Mouse (Mus musculus) kidney, embryonic 16.5 days (tissue): Measurements from ENCODE around the gene Nanog. TPM values are rescaled to one million over a fixed set of nuclear protein-coding genes. Genes with fewer than 3 reads are reported as not detected.
"Not testable (repeated sequence)": the region's sequence is repeated elsewhere in the genome, so short reads cannot be mapped to it uniquely, and the experiment has no call there.

Experiments
- ATAC-seq: fragments of 200-750 bp; cut with Nextera tagmentation; 2 replicates; pipeline ENCODE4 v1.8.0; 2017; ENCODE audit warnings: moderate TSS enrichment; ENCODE audit not compliant: low FRiP score, low TSS enrichment
- H3K27ac ChIP-seq: fragments of 300-500 bp; sonication (generic); 2 replicates; pipeline ENCODE4 v1.5.1; 2014; ENCODE audit warnings: low read length
- H3K27me3 ChIP-seq: fragments of 300-500 bp; sonication (generic); 2 replicates; pipeline ENCODE4 v1.6.1; 2014; ENCODE audit warnings: low read length, control low read depth, mixed read lengths; ENCODE audit not compliant: insufficient read depth
- H3K36me3 ChIP-seq: fragments of 300-500 bp; sonication (generic); 2 replicates; pipeline ENCODE4 v1.6.1; 2014; ENCODE audit warnings: low read length, control low read depth, mixed read lengths; ENCODE audit not compliant: insufficient read depth
- H3K4me1 ChIP-seq: fragments of 300-500 bp; sonication (generic); 2 replicates; pipeline ENCODE4 v1.6.1; 2014; ENCODE audit warnings: low read length, control low read depth, mixed read lengths; ENCODE audit not compliant: insufficient read depth
- H3K4me2 ChIP-seq: fragments of 300-500 bp; sonication (generic); replicated peaks from 2 replicates; pipeline ENCODE4 v1.6.1; 2014; ENCODE audit warnings: low read depth, low read length
- H3K4me3 ChIP-seq: fragments of 300-500 bp; sonication (generic); 2 replicates; pipeline ENCODE4 v1.5.1; 2014; ENCODE audit warnings: mild to moderate bottlenecking, low read length
- H3K9ac ChIP-seq: fragments of 300-500 bp; sonication (generic); replicated peaks from 2 replicates; pipeline ENCODE4 v1.6.1; 2014; ENCODE audit warnings: low read length
- H3K9me3 ChIP-seq: fragments of 300-500 bp; sonication (generic); 2 replicates; pipeline ENCODE4 v1.6.1; 2016; ENCODE audit warnings: low read length, control low read depth
- WGBS: fragments of 180-500 bp; shearing (Covaris S2); extraction: QIAGEN DNeasy Blood & Tissue Kit; methylation state at CpG from one replicate; pipeline ENCODE4 v1.1.7; 2014; 5-methylcytosine and 5-hydroxymethylcytosine counted together
- polyA plus RNA-seq: library from polyadenylated mRNA; unstranded; fragments of >200 nt; fragmentation: Nextera tagmentation; extraction: Ambion mirVana; gene quantifications from 2 replicates; pipeline ENCODE4 v1.2.1, GENCODE M21; 2015

The Nanog gene
- polyA plus RNA-seq, 1 experiment from 2014 or later: 0.12 TPM

DNA sequence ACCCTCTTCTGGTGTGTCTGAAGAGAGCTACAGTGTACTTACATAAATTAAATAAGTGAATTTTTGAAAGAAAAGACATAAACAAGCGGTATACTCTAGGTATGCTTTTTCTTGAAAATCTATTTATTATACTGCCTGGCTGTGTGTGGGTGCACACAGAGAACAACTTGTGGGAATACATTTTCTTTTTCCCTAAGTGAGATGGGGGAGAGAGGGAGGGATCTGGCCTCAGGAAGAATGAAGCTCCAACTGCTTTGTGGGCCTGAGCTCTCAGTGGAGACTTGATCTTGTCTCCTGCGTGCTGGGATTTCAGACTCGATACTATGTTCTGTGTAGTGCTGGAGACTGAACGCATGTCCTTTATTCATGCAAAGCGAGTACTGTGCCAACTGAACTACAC is 5.5 kb upstream of the Nanog start:
- ATAC-seq: no peak
- H3K9ac ChIP-seq: no peak overlapping the region
- no peaks in the 10 kb centered on the region for H3K36me3 ChIP-seq
- H3K4me2 ChIP-seq: no peak overlapping the region; the same call in 1 of the 2 replicates
- H3K27ac ChIP-seq: no peak overlapping the region
- H3K4me1 ChIP-seq: peaks cover 8% of the 10 kb centered on the region
- H3K9me3 ChIP-seq: no peaks in the 10 kb centered on the region
- no peak overlapping the region for H3K4me3 ChIP-seq
- peaks cover 3% of the 10 kb centered on the region; the same call in 1 of the 2 replicates for H3K27me3 ChIP-seq
- 76% methylated on average over 5 of the region's 5 CpGs for WGBS

DNA sequence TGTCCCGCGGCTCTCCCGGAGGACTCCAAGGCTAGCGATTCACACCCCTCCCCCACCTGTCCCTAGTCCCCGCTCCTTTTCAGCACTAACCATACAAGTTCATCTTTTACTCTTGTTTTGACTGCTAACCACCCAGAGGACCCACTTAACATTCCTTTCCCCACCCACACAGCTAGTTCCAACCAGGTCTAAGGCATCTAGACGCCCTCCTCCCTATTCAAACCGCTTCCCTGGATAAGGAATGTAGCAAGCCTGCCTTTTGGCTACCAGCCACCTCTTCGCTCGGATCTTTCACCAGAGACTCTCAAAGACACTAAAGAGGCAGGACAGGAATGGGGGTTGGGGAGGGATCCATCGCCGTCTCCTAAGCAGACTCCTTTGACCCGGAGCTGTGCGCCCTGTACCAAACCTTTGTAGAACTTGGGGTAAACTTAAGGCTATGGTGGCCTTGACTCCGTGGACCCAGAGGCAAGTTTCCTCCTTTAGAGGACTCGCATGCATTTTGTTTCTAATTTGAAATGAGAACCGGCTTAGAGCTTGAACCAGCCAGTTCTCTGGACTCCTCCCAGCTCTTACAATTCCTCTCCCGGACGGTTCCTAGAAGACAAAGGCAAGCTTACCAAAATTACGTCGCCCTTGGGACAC is 4.7 kb upstream of the Nanog start:
- peak overlapping the region; percentile 50 for H3K9ac ChIP-seq

DNA sequence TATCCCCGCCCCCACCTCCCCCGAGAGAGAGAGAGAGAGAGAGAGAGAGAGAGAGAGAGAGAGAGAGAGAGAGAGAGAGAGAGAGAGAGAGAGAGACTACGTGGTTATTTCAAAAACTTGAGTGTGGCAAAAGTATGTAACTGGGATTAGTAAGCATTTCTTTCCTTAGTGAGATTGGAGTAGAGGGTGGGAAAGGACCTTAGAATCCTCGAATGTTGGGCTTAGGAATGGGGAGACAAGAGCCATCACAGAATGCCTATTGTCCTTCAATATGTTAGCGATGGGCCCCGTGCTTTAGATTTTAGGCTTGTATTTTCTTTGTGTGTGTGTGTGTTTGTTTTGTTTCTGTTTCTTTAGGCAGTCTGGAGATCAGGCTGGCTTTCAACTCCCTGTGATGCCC is 4.0 kb upstream of the Nanog start:
- no peak overlapping the region for H3K27ac ChIP-seq
- H3K27me3 ChIP-seq: peaks cover 12% of the 10 kb centered on the region
- WGBS: 26% methylated on average over 6 of the region's 6 CpGs
- no peak overlapping the region for H3K9ac ChIP-seq
- H3K4me3 ChIP-seq: no peak overlapping the region
- no peaks in the 10 kb centered on the region for H3K36me3 ChIP-seq
- H3K4me2 ChIP-seq: peak overlapping the region; percentile 59
- peaks cover 8% of the 10 kb centered on the region for H3K4me1 ChIP-seq
- no peaks in the 10 kb centered on the region for H3K9me3 ChIP-seq
- no peak for ATAC-seq

More for the DNA sequence above, 4.7 kb upstream of the Nanog start:
- Histone ChIP-seq H3K27me3 (peaks cover 7% of the 10 kb centered on the region; the same call in 1 of the 2 replicates), H3K4me3 (peak overlapping the region; percentile 40), H3K36me3 (no peaks in the 10 kb centered on the region), H3K4me2 (peak overlapping the region; percentile 59), H3K4me1 (peaks cover 8% of the 10 kb centered on the region), H3K9me3 (no peaks in the 10 kb centered on the region), H3K27ac (peak overlapping the region; percentile 66)
- peak; percentile 85 for ATAC-seq
- 4% methylated on average over 20 of the region's 20 CpGs for WGBS

DNA sequence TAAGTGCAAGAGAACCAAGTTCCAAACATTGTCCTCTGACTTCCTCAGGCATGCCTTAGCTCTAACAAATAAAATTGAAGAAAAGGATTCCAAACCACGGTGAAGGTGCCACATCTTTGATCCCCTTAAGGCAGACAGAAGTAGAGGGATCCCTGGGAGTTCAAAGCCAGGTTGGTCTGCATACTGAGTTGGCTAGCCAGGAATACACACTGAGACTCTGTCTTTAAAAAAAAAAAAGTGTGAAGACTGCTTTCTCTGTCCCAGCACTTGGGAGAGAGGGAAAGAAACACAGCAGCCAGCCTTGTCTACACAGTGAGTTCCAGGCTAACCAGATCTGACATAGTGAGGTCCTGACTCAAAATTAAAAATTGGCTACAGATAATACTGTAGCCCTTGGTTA is 3.6 kb upstream of the Nanog start:
- Histone ChIP-seq H3K9me3 (no peaks in the 10 kb centered on the region), H3K27ac (no peak overlapping the region), H3K27me3 (peaks cover 15% of the 10 kb centered on the region), H3K4me3 (no peak overlapping the region), H3K9ac (no peak overlapping the region), H3K4me1 (peaks cover 8% of the 10 kb centered on the region), H3K4me2 (no peak overlapping the region), H3K36me3 (no peaks in the 10 kb centered on the region)
- ATAC-seq: no peak
- 16% methylated on average over 1 of the region's 1 CpGs for WGBS

DNA sequence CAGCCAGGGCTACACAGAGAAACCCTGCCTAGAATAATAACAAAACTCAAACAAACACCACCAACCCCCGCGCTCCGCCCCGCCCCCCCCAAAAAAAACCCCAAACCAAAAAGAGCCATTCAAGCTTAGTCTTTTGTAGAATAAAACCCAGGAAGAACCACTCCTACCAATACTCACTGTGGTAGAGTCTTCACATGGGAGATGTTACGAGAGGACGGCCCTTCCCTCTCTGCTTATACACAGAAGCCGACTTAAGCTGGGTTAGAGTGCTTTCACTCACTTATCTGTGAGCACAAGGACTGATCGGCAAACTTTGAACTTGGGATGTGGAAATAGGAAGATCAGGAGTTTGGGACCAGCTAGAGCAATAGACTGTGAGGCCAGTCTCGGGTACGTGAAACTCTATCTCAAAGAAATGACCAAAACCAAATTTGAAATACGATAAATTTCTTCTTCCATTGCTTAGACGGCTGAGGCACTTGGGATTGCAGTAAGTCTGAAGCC is 900 bp upstream of the Nanog start:
- Histone ChIP-seq H3K9me3 (no peaks in the 10 kb centered on the region), H3K36me3 (no peaks in the 10 kb centered on the region), H3K27me3 (peaks cover 15% of the 10 kb centered on the region), H3K4me1 (peaks cover 8% of the 10 kb centered on the region), H3K27ac (no peak overlapping the region), H3K4me3 (no peak overlapping the region), H3K9ac (no peak overlapping the region), H3K4me2 (no peak overlapping the region)
- no peak for ATAC-seq
- WGBS: 75% methylated on average over 12 of the region's 12 CpGs

DNA sequence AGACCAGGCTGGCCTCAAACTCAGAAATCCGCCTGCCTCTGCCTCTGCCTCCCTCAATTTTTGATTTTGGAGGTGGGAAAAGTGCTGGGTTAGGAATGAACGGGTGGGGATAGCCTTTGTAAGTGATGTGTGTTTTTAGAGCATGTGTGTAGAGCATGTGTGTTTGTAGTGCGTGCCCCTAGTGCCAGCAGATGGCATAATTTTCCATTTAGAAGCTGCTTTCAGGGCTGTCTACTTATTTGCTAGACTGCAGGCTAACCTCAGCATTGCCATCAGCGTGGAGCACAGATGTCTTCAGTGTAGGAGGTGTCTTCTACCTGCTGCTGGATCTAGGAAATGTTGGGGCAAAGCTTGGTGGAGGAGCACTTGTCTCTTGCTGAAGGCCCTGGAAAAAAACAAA is 1.5 kb downstream of the Nanog start:
- Histone ChIP-seq H3K4me3 (no peak overlapping the region), H3K4me1 (no peaks in the 10 kb centered on the region), H3K4me2 (no peak overlapping the region), H3K27me3 (peaks cover 15% of the 10 kb centered on the region), H3K36me3 (no peaks in the 10 kb centered on the region), H3K9ac (no peak overlapping the region), H3K27ac (no peak overlapping the region), H3K9me3 (no peaks in the 10 kb centered on the region)
- no peak for ATAC-seq
- 69% methylated on average over 4 of the region's 4 CpGs for WGBS

DNA sequence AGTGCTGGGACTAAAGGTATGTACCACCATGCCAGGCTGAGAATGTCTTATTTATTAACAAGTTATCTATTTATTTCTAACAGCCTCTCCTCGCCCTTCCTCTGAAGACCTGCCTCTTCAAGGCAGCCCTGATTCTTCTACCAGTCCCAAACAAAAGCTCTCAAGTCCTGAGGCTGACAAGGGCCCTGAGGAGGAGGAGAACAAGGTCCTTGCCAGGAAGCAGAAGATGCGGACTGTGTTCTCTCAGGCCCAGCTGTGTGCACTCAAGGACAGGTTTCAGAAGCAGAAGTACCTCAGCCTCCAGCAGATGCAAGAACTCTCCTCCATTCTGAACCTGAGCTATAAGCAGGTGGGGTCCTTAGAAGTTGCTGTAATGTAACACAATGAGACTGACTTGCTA is 4.2 kb downstream of the Nanog start:
- H3K4me1 ChIP-seq: no peaks in the 10 kb centered on the region

DNA sequence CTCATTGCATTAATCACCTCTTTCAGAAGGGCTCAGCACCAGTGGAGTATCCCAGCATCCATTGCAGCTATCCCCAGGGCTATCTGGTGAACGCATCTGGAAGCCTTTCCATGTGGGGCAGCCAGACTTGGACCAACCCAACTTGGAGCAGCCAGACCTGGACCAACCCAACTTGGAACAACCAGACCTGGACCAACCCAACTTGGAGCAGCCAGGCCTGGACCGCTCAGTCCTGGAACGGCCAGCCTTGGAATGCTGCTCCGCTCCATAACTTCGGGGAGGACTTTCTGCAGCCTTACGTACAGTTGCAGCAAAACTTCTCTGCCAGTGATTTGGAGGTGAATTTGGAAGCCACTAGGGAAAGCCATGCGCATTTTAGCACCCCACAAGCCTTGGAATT is 5.8 kb downstream of the Nanog start:
- 91% methylated on average over 7 of the region's 7 CpGs for WGBS
- H3K9ac ChIP-seq, H3K4me1 ChIP-seq, H3K4me2 ChIP-seq, H3K27ac ChIP-seq, H3K27me3 ChIP-seq, H3K36me3 ChIP-seq, H3K4me3 ChIP-seq, H3K9me3 ChIP-seq, ATAC-seq: not testable (repeated sequence)

More for the DNA sequence above, 4.2 kb downstream of the Nanog start:
- peaks cover 13% of the 10 kb centered on the region for H3K27me3 ChIP-seq
- WGBS: 79% methylated on average over 2 of the region's 2 CpGs
- no peaks in the 10 kb centered on the region for H3K36me3 ChIP-seq
- no peak overlapping the region for H3K9ac ChIP-seq
- H3K4me3 ChIP-seq: no peak overlapping the region
- H3K4me2 ChIP-seq: no peak overlapping the region
- no peaks in the 10 kb centered on the region for H3K9me3 ChIP-seq
- no peak for ATAC-seq
- H3K27ac ChIP-seq: no peak overlapping the region

DNA sequence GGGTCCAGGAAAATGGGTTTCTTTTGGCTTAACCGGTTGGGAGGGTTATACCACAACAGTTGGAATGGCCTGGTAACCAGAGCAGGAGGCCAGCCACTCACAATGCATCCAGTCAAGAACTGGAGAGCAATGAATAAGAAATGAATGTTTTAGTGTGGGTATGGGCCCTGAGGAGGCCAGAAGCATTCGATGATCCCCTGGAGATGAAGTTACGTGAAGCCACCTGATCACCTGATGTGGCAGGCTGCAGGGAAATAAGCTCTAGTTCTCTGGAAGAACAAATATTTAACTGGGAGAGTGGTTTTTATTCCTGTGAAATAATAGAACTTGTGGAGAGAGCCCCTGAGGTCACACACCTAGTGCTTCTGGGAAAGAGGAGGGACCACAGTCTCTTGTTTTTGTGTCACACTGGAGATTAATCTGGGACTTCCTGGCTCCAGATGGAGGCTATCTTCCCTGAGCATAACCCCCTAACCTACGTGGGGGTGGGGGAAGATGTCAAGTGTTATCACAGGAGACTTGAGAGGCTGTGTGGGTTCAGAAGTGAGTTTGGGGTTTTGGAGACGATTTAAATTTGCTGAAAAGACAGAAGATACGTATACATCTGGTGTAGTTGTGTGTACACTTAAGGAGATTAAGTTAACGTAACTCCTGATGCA is 7.5 kb downstream of the Nanog start:
- H3K36me3 ChIP-seq: no peaks in the 10 kb centered on the region
- no peaks in the 10 kb centered on the region for H3K4me1 ChIP-seq
- H3K27me3 ChIP-seq: no peaks in the 10 kb centered on the region
- no peak overlapping the region for H3K9ac ChIP-seq
- no peaks in the 10 kb centered on the region for H3K9me3 ChIP-seq
- H3K4me3 ChIP-seq: no peak overlapping the region
- no peak for ATAC-seq
- H3K4me2 ChIP-seq: no peak overlapping the region
- no peak overlapping the region for H3K27ac ChIP-seq
- 44% methylated on average over 7 of the region's 7 CpGs for WGBS

DNA sequence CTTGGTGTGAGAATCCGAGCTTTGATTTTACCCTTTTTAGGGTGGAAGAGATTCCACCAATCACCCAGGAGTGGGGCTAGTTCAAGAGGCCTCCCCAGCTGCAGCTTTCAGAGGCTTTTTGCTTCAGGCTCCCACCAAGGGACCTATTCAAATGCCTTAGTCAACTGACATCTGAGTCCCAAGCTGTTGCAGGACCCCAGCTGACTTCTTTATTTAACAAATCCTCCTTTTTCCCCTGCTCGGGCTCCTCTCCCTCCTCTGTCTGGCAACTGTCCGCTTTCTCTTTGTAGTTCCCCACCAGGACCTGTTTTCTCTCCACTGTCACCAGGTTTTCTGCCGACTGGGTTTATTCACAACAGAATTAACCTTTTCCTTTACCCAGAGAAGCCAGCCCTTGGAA is 8.6 kb downstream of the Nanog start:
- Histone ChIP-seq H3K9me3 (no peaks in the 10 kb centered on the region), H3K4me3 (no peak overlapping the region), H3K27ac (no peak overlapping the region), H3K4me1 (no peaks in the 10 kb centered on the region), H3K27me3 (no peaks in the 10 kb centered on the region), H3K9ac (no peak overlapping the region), H3K4me2 (no peak overlapping the region), H3K36me3 (no peaks in the 10 kb centered on the region)
- WGBS: 13% methylated on average over 4 of the region's 4 CpGs
- ATAC-seq: no peak
